Mouse (Mus musculus) spleen, adult 2 months (tissue): ENCODE results near the gene Bcl7b. TPM values are rescaled to one million over a fixed set of nuclear protein-coding genes. Genes with fewer than 3 reads are reported as not detected.

Experiments used
- DNase-seq, 2 experiments: peaks; one replicate each; pipeline versions ENCODE4 v3.0.0 to v3.0.0-alpha.2; 2012 to 2021; ENCODE audit warnings: low spot score in 2 of 2, low read depth in 1 of 2
- H3K27ac ChIP-seq: fragments of 200-500 bp; 2 replicates; pipeline ENCODE4 v1.5.1; 2012; ENCODE audit warnings: low read length, inconsistent platforms; ENCODE audit not compliant: insufficient read depth
- H3K27me3 ChIP-seq: fragments of 200-500 bp; 2 replicates; pipeline ENCODE4 v1.6.1; 2012; ENCODE audit warnings: mild to moderate bottlenecking, moderate library complexity, low read length, inconsistent platforms; ENCODE audit not compliant: control insufficient read depth, insufficient read depth
- H3K36me3 ChIP-seq: fragments of 200-500 bp; 2 replicates; pipeline ENCODE4 v1.6.1; 2012; ENCODE audit warnings: mild to moderate bottlenecking, low read length, inconsistent platforms; ENCODE audit not compliant: control insufficient read depth, insufficient read depth
- H3K4me1 ChIP-seq: fragments of 200-500 bp; 2 replicates; pipeline ENCODE4 v1.6.1; 2011; ENCODE audit warnings: inconsistent platforms; ENCODE audit not compliant: control insufficient read depth, insufficient read depth, insufficient read length
- H3K4me3 ChIP-seq: fragments of 200-500 bp; 2 replicates; pipeline ENCODE4 v1.5.1; 2011; ENCODE audit warnings: mild to moderate bottlenecking, inconsistent platforms; ENCODE audit not compliant: insufficient read depth, insufficient read length; ENCODE audit errors: extremely low read depth
- CTCF ChIP-seq: fragments of 200-500 bp; IDR thresholded peaks from 2 replicates; pipeline ENCODE4 v1.5.1; 2011; ENCODE audit warnings: mild to moderate bottlenecking, inconsistent platforms; ENCODE audit not compliant: insufficient read depth, insufficient read length, insufficient replicate concordance; ENCODE audit errors: extremely low read depth
- POLR2A ChIP-seq: fragments of 200-500 bp; IDR thresholded peaks from 2 replicates; pipeline ENCODE4 v1.6.1; 2011; ENCODE audit warnings: low read depth, low read length, inconsistent platforms
- WGBS: fragments of 180-500 bp; shearing (Covaris S2); methylation state at CpG from one replicate; pipeline ENCODE4 v1.1.7; 2018; 5-methylcytosine and 5-hydroxymethylcytosine counted together
- polyA plus RNA-seq: library from polyadenylated mRNA; depleted of rRNA; stranded (reverse); fragments of >200 nt; gene quantifications from 2 replicates; pipeline ENCODE4 v1.2.3, GENCODE M21; 2012

Gene Bcl7b
- polyA plus RNA-seq, 1 experiment, result 37.3 TPM

DNA sequence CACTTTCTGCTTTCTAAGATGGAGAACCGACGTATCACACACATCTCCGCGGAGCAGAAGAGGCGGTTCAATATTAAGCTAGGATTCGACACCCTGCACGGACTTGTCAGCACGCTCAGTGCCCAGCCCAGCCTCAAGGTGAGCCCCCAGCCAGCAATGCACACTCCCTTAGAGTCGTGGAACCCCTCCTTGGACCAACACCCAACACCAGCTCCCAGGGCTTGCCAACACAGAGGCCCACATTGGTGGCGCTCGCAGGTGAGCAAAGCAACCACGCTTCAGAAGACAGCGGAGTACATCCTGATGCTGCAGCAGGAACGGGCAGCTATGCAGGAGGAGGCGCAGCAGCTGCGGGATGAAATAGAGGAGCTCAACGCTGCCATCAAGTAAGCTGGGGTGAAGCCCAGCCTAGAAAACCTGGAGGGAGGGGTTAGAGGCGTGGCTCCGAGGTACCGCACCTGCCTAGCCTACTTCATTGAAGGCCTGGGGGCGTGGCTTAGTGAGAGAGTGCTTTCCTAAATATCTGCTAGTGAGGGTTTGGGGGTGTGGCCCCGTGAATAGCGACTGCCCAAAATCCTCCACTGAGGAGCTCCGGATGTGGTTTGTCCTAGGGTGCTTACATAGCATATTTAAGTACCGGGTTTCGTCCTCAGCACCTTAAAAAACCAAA is 34.2 kb upstream of the Bcl7b start:
- no peaks in the 10 kb centered on the region; the same call in 1 of the 2 replicates for H3K4me1 ChIP-seq
- 3% methylated on average over 26 of the region's 26 CpGs for WGBS
- no peaks in the 10 kb centered on the region for H3K27me3 ChIP-seq
- DNase-seq, result peak in 1 of 2 experiments; percentile 77
- peak overlapping the region; percentile 23; the same call in 1 of the 2 replicates for H3K4me3 ChIP-seq
- TF ChIP-seq CTCF, result no peak
- TF ChIP-seq POLR2A, result no peak
- H3K36me3 ChIP-seq, result no peaks in the 10 kb centered on the region
- no peak overlapping the region for H3K27ac ChIP-seq

- H3K36me3 ChIP-seq, result no peaks in the 10 kb centered on the region
- no peak overlapping the region for H3K27ac ChIP-seq
- no peaks in the 10 kb centered on the region; the same call in 1 of the 2 replicates for H3K4me1 ChIP-seq
- peak overlapping the region; percentile 23; the same call in 1 of the 2 replicates for H3K4me3 ChIP-seq
- TF ChIP-seq CTCF, result peak; percentile 36; the same call in 1 of the 2 replicates
- TF ChIP-seq POLR2A, result no peak
- peak in 1 of 2 experiments; percentile 52 for DNase-seq
- H3K27me3 ChIP-seq, result no peaks in the 10 kb centered on the region
- 8% methylated on average over 8 of the region's 8 CpGs for whole genome bisulfite sequencing
These were observed 33.5 kb upstream of the Bcl7b start for GRCm38 (mm10) chr5:135134534-135134933.

- no peak overlapping the region for H3K27ac ChIP-seq
- no peaks in the 10 kb centered on the region for H3K27me3 ChIP-seq
- 76% methylated on average over 2 of the region's 2 CpGs for WGBS
- TF ChIP-seq POLR2A (no peak), CTCF (no peak)
- DNase-seq, result no peak
- H3K36me3 ChIP-seq, result no peaks in the 10 kb centered on the region
- H3K4me1 ChIP-seq, result no peaks in the 10 kb centered on the region
- no peak overlapping the region for H3K4me3 ChIP-seq
These were observed 28.2 kb upstream of the Bcl7b start for GRCm38 (mm10) chr5:135139881-135140280.

DNA sequence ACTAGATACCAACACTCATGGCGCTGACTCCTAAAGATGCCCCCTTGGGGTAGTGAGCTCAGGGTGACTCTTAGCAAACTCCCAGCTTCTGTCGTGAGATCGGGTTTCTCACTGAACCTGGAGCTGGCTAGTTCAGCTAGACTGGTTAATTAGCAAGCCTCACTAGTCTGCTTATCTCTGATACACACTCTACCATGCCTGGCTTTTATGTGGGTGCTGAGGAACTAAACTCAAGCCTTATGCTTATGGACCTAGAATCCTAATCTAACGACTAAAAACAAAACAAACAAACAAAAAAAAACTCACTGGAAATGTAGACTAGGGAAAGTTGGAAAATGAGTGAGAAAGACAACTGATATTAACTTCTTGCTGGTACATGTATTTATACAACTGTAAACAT is 23.6 kb upstream of the Bcl7b start:
- 60% methylated on average over 4 of the region's 4 CpGs for WGBS
- Histone ChIP-seq H3K36me3 (no peaks in the 10 kb centered on the region), H3K4me1 (no peaks in the 10 kb centered on the region), H3K27ac (no peak overlapping the region), H3K27me3 (no peaks in the 10 kb centered on the region), H3K4me3 (no peak overlapping the region)
- no peak for DNase-seq
- no peak for TF ChIP-seq CTCF
- no peak for TF ChIP-seq POLR2A

DNA sequence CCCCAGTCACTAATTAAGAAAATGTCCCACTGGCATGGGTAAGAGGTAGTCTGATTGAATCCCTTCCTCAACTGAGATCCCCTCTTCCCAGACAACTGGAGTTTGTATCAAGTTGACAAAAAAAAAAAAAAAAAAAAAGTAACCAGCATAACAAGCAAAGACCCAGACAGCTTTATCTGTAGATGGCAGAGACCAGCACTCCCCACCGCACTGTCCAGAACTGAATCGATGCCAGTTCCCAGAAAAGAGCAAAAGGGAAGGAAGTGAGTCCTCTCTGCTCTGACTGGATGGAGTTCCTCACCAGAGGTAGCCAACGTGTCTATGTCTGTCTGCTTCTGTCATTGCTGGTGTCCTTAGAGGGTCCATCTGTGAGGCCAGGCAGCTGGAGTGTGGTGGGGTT is 22.6 kb upstream of the Bcl7b start:
- Histone ChIP-seq H3K4me3 (no peak overlapping the region), H3K27ac (no peak overlapping the region), H3K36me3 (no peaks in the 10 kb centered on the region), H3K27me3 (no peaks in the 10 kb centered on the region), H3K4me1 (no peaks in the 10 kb centered on the region)
- no peak for DNase-seq
- TF ChIP-seq CTCF, result no peak
- TF ChIP-seq POLR2A, result no peak
- WGBS, result 29% methylated on average over 3 of the region's 3 CpGs

DNA sequence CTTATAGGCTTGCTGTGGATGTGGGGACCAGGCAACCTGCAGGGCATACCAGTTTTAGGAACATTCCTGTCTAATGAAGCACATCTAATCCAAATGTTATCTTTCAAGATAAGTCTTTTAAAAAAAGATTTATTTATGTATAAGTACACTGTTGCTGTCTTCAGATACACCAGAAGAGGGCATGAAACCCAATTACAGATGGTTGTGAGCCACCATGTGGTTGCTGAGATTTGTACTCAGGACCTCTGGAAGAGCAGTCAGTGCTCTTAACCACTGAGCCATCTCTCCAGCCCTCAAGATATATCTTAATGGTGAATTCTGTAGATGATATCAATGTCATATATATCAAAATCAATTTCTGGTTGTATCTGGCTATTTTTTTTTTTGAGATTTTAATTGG is 22.1 kb upstream of the Bcl7b start:
- no peak for TF ChIP-seq CTCF
- TF ChIP-seq POLR2A, result no peak
- no peak for DNase-seq
- Histone ChIP-seq H3K4me1 (no peaks in the 10 kb centered on the region), H3K27me3 (no peaks in the 10 kb centered on the region), H3K27ac (no peak overlapping the region), H3K4me3 (no peak overlapping the region), H3K36me3 (no peaks in the 10 kb centered on the region)

DNA sequence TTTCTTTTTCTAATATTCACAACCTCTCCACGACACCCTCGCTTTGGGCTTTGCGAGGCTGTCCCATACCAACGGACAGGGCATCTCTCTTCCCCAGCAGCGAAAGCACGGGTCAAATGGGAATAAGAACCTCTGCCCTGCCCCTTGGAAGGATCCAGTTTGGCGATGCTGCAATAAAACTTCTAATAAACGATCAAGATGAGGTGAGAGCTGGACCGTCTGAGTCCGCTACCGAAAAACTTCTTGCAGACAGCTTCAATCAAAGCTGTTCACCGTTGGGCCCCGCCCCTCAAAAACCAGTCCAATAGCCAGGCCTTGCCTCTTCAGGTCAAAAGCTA is 19.4 kb upstream of the Bcl7b start:
- peak overlapping the region; percentile 62 for H3K4me3 ChIP-seq
- 1% methylated on average over 13 of the region's 13 CpGs for WGBS
- H3K36me3 ChIP-seq, result no peaks in the 10 kb centered on the region
- no peak for DNase-seq
- no peaks in the 10 kb centered on the region for H3K27me3 ChIP-seq
- H3K4me1 ChIP-seq, result no peaks in the 10 kb centered on the region
- TF ChIP-seq POLR2A (no peak), CTCF (no peak)
- H3K27ac ChIP-seq, result peak overlapping the region; percentile 53
